Mouse (Mus musculus) telencephalon, adult 2 months (tissue): ENCODE measurements around the gene Slc26a9.

Experiments used
- DNase-seq: peaks from one replicate; pipeline ENCODE4 v3.0.0-alpha.2; 2011; ENCODE audit warnings: low read depth, low spot score

Slc26a9 gene

DNA sequence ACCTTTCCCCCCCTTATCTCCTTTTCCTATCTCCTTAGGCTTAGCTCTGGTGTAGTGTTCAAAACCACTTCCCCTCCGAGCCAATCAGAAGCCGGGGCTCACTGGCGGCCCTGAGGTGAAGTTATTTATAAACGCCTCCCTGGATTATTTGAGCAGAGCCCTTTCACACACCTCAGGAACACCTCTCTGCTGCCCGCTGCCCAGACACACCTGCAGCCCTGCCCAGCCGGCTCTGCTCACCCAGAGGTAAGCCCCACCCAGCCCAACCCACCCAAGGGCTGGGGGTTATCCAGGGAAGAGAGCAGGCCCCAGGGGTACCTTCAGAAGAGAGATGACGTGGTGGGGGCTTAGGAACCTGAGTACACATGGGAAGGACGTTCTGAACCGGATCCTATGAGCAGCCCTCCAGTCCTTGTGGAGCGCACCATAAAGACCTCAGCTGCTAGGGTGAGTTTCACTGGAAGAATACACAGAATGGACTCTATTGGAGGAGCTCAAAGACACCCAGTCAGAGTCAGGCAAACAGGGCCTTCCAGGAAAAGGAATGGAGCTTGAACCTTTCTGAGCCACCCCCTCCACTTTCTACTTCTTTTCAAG is at the start of gene Slc26a9:
Gene Slc26a9 (plus strand): TSS at position 155 of the 597 bp plus-strand sequence.
- DNase-seq: no peak

DNA sequence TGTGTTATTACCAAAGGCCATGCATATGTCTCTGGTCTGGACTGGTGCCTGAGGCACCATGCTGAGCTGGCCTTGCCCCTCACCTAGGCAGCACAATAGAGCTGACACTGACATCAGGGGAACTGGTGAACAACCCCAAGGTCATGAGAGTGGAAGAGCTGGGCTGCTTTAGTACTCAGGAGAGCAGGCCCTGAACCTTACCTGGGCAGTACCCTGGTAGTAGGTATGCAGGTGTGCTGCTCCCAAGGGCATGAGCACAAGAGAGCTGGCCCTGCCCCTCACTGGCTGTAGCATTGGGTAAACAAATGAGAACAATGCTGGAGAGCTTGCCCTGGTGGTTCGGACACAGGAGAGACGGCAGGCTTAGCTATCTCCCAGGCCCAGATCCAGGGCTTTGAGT is 48.5 kb upstream of the Slc26a9 start:
- no peak for DNase-seq

DNA sequence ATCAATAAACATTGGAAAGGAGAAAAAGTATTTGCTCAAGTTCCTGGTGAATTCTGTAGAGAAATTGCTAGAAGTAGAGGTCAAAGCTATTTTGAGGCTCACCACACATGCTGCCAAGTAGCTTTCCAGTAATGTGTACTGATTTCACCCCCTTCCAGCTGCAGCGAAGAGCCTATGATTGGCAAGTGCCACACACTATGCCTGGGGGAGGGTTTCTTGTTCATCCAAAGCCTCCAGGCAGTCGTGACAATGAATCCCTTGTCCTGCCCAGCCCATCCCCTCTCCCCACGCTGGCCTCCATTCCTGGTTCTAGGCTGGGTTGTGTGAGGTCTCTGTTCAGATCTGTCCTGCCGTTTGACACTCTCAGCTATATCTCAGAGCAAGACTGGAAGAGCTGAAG is 47.5 kb upstream of the Slc26a9 start:
- DNase-seq: peak; percentile 64

DNA sequence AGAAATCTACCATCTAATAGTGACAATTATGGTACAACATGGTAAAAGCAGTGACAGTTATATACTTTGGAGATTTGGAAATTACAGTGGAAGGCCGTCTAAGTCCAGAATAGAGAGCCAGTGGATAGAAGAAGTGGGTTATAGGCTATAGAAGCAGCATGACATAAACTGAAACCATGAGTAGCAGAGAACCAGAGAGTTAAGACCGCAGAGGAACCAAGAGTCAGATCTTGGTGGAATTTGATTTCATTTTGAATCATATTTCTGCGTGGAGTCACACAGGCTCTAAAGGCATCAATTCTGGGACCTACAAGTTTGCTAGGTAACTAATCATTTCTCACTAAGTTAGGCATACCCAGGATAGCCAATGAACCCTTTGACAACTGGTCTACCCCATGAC is 45.1 kb upstream of the Slc26a9 start:
- DNase-seq: no peak

DNA sequence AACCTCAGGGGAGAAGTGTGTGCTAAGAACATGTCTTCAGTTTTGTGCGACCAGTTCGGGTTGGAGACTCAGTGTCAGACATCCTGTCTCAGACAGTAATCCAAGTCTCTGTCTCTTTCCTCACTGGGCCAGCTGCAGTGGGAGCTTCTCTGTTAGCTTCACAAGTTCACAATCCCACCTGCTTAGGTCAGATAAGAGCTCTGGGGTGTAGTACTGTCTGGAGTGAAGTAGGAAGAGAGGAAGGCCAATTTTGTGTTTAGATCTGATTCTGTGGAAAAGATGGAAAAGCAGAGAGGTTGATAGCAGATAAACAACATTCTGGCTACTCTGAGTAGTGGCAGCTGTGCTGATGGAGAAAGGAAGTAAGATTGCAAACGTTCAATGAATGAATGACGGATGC is 44.2 kb upstream of the Slc26a9 start:
- no peak for DNase-seq

DNA sequence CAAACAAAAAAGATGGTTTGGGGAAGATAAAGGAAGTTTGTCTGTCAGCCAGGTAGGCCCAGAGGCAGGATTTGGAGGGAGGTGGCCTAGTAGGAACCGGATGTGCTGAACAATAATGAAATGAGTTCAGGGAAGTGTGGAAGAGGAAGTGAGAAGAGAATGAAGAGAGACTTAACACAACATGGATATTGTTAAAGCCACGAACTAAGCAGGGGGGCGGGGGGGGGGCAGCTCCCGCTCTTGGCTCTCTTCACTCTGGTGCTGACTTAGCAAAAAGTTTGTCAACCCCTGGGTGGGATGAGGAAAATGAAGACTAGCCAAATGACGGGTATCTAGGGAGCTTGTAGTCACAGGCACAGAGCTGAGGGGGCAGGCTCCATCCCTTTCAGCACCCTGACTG is 43.4 kb upstream of the Slc26a9 start:
- DNase-seq: no peak

DNA sequence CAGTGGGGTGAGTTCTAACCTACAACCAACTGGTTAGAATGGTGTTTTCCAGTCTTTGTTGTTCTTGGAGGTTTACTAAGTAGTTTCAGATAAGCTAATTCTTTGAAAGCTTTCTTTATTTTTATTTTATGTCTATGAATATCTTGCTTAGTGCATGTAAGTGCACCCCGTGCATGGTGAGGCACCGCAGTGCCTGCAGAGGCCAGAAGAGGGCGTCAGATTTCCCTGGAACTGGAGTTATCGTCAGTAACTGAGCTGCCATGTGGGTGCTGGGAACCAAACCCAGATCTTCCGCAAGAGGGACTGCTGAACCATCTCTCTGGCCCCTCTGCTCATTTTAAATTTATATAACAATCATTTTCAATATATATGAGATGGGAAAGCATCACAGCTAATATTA is 42.4 kb upstream of the Slc26a9 start:
- no peak for DNase-seq

DNA sequence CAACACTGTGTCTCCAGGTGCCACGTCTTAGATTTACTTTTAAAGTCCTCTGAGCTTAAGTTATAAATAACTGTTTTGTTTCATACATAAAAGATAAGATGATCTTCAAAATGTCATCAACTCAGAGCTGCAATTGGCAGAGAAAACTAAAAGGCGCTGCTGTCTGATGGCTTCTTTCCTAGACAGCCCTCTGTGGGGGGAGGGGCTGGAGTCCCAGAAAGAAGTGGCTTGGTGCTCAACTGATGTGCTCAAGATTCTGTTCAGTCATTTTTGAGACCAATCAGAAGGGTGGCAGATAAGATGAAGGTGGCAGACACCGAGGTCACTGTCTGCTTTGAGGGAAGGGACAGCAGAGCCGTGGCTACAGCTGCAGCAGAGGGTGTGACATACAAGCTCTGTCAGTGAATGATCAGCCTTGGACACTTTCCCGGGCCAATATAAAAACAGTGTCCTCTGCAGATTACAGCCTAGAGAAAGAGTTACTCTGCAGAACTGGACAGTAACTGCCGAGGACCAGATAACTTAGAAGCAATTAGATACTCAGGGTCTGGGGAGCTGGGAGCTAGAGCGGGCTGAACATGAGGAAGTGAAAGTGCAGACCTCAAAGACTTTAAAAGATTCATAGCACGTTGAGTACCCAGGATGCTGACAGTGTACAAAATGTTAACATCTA is 41.6 kb upstream of the Slc26a9 start:
- DNase-seq: no peak

DNA sequence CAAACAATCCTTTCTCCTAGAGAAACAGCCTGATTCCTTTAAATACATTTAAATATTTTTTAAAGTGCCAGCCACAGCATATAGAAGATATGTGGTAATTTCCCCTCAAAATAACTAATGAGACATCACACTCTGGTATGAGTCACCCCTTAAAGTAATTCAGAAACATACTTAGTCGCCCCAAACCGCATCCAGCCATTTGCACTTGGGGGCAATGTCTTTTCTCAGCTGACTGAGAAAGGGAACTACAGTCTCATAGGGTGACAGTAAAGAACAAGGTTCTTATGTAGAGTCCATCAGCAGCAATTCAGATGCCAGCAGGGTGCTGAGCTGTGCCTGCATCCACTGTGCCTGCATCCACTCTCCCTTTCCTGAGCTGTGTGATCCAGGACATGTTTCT is 40.3 kb upstream of the Slc26a9 start:
- no peak for DNase-seq

DNA sequence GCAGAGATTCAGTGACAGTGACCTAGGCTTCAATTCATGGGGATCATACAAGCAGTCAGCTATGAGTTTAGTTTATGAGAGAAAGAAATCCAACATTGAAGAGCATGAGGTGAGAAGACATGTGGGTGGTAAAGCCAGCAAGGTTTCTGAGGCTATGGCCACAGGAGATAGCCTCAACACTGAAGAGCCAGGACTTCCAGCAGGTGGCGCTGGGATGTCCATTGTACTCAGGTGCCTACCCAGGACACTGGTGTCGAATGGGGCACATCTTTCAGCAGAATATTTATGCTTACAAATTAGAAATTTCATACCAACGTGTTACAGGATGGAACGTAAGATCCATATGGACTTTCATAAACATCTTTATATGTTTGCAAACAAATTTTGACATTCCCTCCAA is 35.5 kb upstream of the Slc26a9 start:
- DNase-seq: no peak

DNA sequence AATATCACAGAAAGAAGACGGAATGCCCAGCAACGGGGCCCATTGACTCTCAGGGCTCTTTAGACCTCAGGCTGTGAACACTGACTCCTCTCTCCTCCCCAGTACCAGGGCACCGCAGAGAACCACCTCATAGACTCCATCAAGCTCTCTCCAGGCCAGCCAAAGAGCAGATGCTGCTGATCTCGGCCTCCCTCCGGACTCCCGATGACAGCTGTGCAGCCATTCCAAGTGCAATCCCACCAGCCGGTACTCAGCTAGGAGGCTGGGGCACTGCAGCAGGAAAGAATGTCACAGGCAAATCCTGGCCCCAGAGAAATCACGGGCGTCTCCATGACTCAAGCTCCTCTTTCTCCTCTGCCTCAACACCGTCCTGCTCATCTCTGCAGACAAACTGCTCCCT is 32.3 kb upstream of the Slc26a9 start:
- no peak for DNase-seq

DNA sequence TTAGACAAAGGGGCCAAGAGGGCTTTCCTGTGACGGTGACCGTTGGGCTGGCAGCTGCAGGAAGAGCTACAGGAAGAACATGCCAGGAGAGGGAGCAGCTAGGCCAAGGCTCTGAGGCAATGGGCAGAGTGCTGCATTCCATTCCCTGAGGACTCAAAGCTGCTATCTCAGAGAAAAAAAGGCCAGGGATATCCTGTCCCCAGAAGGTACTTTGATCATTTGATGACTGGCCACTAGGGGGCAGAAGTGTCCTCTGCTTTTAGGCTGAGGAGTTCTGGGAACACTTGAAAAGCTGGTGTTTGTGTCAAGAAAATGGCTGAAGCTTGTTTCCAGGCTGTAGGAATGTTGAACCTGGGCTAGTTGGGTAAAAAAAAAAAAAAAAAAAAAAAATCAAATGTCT is 31.4 kb upstream of the Slc26a9 start:
- DNase-seq: peak; percentile 61

DNA sequence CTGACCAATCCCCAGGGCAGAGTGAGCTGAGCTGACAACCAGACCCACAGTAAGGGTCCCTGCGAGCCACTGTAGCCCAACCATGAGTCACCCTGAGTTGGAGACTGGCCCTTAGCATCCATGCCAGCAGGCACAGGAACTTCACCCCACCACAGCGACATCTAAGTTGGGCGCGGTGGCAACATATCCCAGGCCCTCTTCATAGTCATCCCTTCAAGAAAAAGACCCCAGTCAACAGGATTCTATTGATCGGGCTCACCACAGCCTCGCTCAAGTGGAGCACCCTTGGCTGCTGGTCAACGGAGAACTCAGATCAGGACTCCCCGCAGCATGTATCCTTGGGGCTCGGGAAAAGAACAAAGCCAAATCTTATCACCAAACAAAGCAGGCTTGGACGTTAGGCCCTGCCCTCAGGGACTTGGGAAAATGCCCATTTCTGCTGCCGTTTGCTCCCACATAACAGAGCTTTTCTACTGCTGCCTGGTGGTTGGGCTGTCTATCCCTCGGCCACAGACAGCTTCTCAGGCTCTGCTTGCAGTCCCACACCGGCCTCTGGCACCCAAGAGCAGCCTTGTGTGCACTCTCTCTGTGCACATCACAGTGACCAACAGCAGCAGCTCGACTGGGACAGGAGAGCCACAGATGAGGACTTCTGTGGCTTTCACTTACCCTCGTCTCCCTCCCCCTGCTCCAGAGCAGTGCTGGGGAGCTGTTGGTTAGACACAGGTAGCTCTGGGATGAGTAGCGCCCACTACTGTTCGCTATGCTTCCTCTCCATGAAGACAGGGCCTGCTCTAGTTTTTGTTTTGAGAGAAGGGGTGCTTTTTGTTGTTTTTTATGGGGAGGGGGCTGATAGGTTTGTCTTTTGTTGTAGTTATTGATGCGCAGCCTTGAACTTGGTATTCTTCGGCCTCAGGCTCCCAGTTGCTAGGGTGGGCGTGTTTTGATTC is 29.2 kb upstream of the Slc26a9 start:
- DNase-seq: no peak

DNA sequence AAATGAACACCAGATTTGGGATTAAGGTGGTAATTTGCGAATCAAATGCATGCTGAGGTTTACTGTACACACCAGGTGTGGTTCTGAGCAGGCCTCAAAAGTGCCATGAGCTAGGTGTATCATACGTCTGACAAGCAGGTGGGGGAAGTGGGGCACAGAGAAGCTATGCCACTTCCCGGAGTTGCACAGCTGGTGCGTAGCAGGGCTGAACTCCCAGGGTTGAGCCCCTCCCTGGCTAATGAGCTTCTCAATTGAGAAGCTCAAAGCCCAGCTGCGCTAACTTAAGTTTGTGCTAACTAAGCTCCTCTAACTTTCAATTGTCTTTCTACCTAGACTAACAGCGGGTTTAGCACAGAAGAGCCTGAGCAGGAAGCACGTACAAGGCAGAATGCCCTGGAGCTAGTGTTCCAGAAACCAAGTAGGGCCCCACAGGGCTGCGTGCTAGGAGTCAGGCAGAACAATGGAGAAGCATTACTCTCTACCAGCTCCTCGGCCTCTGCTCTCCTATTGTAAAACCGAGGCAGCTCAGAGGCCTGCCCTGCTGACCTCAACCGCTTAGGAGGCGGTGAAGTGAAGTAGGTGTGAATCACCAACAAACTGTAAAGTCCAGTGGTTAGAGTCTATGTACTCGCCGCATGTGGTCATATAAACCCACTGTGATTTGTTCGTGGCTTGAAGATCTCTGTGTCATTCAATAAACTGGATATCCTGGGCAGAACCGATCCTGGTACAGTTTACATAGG is 24.7 kb upstream of the Slc26a9 start:
- no peak for DNase-seq

DNA sequence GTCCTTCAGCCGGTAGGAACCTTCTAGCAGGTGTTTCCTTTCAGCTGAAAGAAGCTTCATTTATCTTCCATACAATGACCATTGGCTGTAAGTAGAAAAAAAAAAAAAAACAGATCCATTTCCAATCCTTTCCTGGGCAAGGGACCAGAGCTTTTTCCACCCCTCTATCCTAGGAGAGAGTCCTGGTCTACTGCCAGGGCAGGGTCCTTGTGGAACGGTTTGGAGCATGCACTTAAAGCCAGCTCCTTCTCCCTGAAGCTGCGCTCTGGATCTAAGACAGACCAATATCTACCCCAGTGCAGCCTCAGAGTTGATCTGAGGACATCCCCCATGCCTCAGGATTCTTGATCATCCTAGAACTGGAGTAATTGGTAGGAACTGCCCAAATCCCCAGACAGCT is 21.8 kb upstream of the Slc26a9 start:
- no peak for DNase-seq

DNA sequence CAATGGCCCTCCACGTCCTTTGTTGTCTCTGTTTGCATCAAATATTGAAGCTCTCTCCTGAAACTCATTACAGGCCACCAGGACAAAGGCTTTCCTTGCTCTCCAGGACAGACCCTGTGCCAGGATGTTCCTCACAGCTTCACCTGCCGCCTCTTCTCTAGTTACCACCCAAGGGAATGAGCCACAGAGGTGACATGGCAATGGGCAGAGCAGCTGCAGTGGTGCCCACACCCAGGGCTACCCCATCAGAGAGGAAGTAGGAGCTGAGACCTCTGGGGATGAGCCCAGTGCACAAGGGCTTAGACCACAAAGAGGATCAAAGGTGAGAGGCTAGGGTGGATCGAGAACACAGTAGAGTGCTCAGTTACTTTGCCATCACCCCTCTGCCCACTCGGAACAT is 20.3 kb upstream of the Slc26a9 start:
- no peak for DNase-seq

DNA sequence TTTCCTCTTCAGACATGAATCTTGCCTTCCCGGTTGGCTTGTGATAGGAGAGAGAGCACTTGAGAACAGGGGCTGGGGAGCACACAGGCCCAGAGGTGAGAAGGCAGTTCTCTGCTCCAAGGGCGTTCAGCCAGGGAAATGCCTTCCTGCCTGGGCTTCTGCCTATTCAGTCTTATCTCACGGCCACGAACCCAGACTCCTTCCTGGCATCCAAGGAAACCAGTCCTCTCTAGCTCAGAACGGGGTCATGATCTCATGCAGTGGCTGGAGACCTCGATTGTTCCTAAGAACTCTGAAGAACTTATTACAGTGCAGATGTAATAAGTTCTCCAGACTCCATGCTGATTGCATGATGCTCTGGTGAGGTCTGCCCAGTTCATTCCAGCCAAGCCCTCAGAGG is 17.2 kb upstream of the Slc26a9 start:
- no peak for DNase-seq

DNA sequence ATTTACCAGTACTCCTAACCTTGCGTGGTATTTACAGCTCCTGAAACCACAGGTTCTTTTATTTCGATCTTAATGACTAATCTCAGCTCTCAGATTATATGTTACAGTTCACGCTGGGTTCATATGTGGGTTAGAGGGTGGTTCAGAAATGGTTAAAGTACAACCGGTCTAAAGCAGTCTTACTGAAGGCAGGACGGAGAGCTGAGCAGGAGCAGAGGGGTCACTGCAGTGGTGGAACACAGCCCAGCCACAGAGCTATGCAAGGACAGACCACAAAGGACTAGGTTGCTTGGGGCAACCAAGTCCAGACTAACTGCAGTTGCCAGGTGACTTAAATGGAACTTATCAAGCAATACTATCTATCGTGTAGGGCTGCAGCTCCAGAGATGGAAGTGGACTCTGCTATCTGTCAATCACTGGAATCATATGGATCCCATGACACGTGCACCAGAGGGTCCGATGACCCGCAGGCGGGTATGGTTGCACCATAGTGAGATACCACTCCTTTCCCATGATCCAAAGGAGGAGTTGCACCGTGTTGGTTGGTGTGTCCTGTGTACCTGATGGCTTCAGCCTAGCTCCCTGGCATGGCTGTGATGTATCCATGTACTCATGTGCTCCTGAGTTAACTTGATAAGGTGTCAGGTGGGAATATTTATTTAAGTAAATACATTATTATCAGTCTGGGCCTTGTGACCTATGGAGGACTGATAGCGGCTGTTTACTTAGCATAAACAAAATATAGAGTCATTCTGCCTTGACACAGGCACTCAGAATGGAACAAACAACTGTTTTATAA is 13.0 kb upstream of the Slc26a9 start:
- no peak for DNase-seq

DNA sequence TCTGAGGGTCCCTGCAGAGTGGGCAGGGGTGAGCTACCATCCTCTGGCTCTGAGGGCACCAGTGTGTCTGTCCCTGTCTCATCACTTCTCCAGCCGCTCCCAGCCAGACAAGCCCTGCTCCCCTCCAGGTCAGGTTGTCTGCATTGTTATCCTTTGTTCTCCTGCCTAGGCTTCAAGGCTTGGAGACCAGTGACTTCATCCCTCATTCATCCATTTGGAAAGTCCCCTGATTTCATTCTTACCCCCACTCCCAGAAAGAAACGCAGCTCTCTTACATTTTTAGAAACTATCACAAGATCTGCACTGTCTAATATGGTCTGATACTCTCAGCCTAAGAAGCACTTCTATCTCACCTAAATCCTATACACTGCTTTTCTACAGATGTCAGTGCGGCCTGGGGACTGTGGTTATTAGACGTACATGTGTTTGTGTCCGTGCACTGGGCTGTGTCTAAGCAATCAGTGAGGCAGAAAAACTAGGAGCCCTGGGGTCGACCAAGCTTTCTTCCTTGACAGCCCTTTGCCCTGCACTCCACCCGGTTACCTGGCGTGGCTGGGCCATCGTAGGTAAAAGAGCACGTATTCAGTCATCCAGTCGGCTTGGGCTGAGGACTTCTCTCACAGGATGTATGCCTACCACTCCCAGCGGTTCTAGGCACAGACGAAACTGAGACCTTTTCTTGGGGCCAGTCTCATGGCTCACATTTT is 10.2 kb upstream of the Slc26a9 start:
- DNase-seq: no peak

DNA sequence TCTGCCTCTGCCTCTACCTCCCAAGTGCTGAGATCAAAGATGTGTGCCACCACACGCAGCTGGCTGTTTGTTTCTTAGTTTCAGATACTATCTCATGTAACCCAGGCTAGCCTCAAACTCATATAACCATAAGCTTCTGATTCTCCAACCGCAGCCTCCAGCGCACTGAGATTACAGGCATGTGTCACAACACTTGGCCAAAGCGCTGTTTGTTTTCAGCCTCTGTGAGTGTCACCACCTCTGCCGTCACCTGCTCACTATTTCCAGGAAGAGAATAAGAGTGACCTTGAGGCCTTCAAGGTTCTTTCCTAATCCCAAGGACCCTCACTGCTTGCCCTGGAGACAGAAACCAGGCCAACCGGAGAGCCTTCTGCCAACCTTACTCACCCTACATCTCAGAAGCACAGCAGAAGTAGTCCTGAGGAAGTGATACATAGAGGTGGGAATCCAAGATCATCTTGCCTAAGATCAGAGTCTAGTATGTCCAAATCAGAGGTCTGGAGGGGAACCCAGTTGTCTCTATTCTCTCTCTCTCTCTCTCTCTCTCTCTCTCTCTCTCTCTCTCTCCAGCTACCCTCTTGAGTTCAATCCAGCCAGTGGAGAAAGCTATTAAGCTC is 9.1 kb upstream of the Slc26a9 start:
- no peak for DNase-seq
